35 mouse cellular contexts compared by ENCODE assay signal in genomic region chr17:48118570-48118969, GRCm38 (mm10). TPM values are rescaled to one million over a fixed set of nuclear protein-coding genes. Genes with fewer than 3 reads are reported as not detected.
DNase-seq lines count a peak whose midpoint lies in the region; ATAC-seq and TF ChIP-seq lines count a peak whose summit lies in the region.
"Had no signal": no experiment of that assay in that cellular context is flagged by ENCODE, and none has a peak within 500 bp of the region (broad histone marks: within the 10 kb centered on the region; RNA-seq: fewer than 3 reads in every experiment).

No protein-coding gene starts in this region.

- no peak for TF ChIP-seq CTCF in heart, adult 2 months (IDR thresholded peaks at IDR 0.05)
- TF ChIP-seq CTCF in bone marrow, adult 2 months (IDR thresholded peaks at IDR 0.05; ENCODE audit: control insufficient read depth, insufficient read depth, low read length), result no peak

- intact Hi-C loops in heart, adult 2 months (cut with DNase I), result no loop called here

- no peaks in the 10 kb centered on the region for H3K79me2 ChIP-seq in heart, adult 2 months (replicated peaks; ENCODE audit: control insufficient read depth, insufficient read depth, low read length)

- no peak for TF ChIP-seq EP300 in heart, adult 2 months (IDR thresholded peaks at IDR 0.05; ENCODE audit: insufficient read depth, low read depth, low read length)

- peak; percentile 71 for DNase-seq in heart, adult 11 months
- DNase-seq in heart, adult 2 months, result no peak
- peak; percentile 83 for DNase-seq in 416B (ENCODE audit: low read depth)
- no peak for DNase-seq in kidney, adult 9 months
- no peak for DNase-seq in frontal cortex, postnatal 14 days (ENCODE audit: low spot score in 2 of 2)
- DNase-seq in heart, adult 9 months (ENCODE audit: low spot score in 2 of 2), result no peak
- DNase-seq: adrenal gland, adult 8-10 months; cerebellum, adult 8-10 months; cerebellum, postnatal 36 days; gastrocnemius, postnatal 14 days; heart, postnatal 36 days; kidney, adult 8-10 months; kidney, postnatal 14 days; thymus, adult 18-20 months; thymus, postnatal 36 days had no signal

- H3K4me1 ChIP-seq in heart, adult 2 months (ENCODE audit: control insufficient read depth, insufficient read depth, low read length), result no peaks in the 10 kb centered on the region
- H3K4me1 ChIP-seq in bone marrow, adult 2 months (ENCODE audit: control insufficient read depth, insufficient read depth, low read length), result peaks cover 10% of the 10 kb centered on the region
- H3K4me1 ChIP-seq: heart, embryonic 15.5 days; intestine, embryonic 15.5 days; neural tube, embryonic 15.5 days; stomach, embryonic 15.5 days had no signal

- no peak overlapping the region for H3K27ac ChIP-seq in heart, adult 2 months
- H3K27ac ChIP-seq in bone marrow, adult 2 months (ENCODE audit: control insufficient read depth, insufficient read depth, low read depth, low read length, poor library complexity), result peak overlapping the region; percentile 40; the same call in 1 of the 2 replicates
- H3K27ac ChIP-seq: heart, embryonic 15.5 days; intestine, embryonic 15.5 days; neural tube, embryonic 15.5 days; stomach, embryonic 15.5 days had no signal

- 57% methylated on average over 1 of the region's 1 CpGs for WGBS in heart, adult 2 months
- 3% methylated on average over 1 of the region's 1 CpGs for WGBS in bone marrow, adult 2 months

- TF ChIP-seq POLR2A in heart, adult 2 months (IDR thresholded peaks at IDR 0.05; ENCODE audit: insufficient read depth, low read depth, low read length), result no peak
- no peak for TF ChIP-seq POLR2A in bone marrow, adult 2 months (IDR thresholded peaks at IDR 0.05; ENCODE audit: borderline replicate concordance, control insufficient read depth, low read depth, low read length)

- no peaks in the 10 kb centered on the region for H3K36me3 ChIP-seq in heart, adult 2 months (ENCODE audit: control insufficient read depth, insufficient read depth, low read length)
- H3K36me3 ChIP-seq: G1E; heart, embryonic 15.5 days; intestine, embryonic 15.5 days; neural tube, embryonic 15.5 days; stomach, embryonic 15.5 days had no signal

- no peaks in the 10 kb centered on the region for H3K27me3 ChIP-seq in heart, adult 2 months (ENCODE audit: control insufficient read depth, insufficient read depth, low read length)
- H3K27me3 ChIP-seq: heart, embryonic 15.5 days; intestine, embryonic 15.5 days; neural tube, embryonic 15.5 days; stomach, embryonic 15.5 days had no signal

- no peak overlapping the region for H3K9ac ChIP-seq in heart, adult 2 months (ENCODE audit: low read depth, low read length)
- H3K9ac ChIP-seq: heart, embryonic 15.5 days; intestine, embryonic 15.5 days; neural tube, embryonic 15.5 days; stomach, embryonic 15.5 days had no signal

- no peak overlapping the region for H3K4me3 ChIP-seq in heart, adult 2 months
- no peak overlapping the region for H3K4me3 ChIP-seq in bone marrow, adult 2 months (replicated peaks; ENCODE audit: control insufficient read depth, low read depth, low read length)
- H3K4me3 ChIP-seq: heart, embryonic 15.5 days; intestine, embryonic 15.5 days; neural tube, embryonic 15.5 days; stomach, embryonic 15.5 days had no signal

- peak; percentile 96 for ATAC-seq in megakaryocyte progenitor cell, adult 5-6 weeks (replicated peaks; ENCODE audit: poor library complexity)
- ATAC-seq: activated CD4-positive, CD25-positive, alpha-beta regulatory T cell, adult 4 months; hindbrain, embryonic 16.5 days; intestine, embryonic 15.5 days; midbrain, embryonic 16.5 days had no signal

RNA-seq across cellular contexts. Expression of gene 9830107B12Rik, which starts 27.5 kb away (rescaled TPM):
- not detected for total RNA-seq in heart, adult 2 months (2021)
- polyA plus RNA-seq in heart, adult 2 months (2012; rRNA removed), result 0.06 and 0.08 TPM in 2 replicates
- polyA plus RNA-seq in bone marrow, adult 2 months (2011; ENCODE audit: insufficient read depth, insufficient read length, low replicate concordance, missing spikeins), result 4.3 and 10.2 TPM in 2 replicates
- 0.62 and 1.1 TPM in 2 replicates for total RNA-seq in megakaryocyte progenitor cell, adult 5-6 weeks (2015)
- 2.3 and 2.4 TPM in 2 replicates for total RNA-seq in megakaryocyte progenitor cell, adult 5-6 weeks (2017)
- total RNA-seq: heart, adult 8-10 months; layer of hippocampus, adult 18-20 months; layer of hippocampus, postnatal 14 days; megakaryocyte-erythroid progenitor cell, adult 5-6 weeks had no signal
- polyA plus RNA-seq: activated CD4-positive, CD25-positive, alpha-beta regulatory T cell, adult 4 months; embryonic facial prominence, embryonic 14.5 days; forebrain, embryonic 14.5 days; G1E; heart, embryonic 15.5 days; hindbrain, embryonic 16.5 days; limb, embryonic 11.5 days; midbrain, embryonic 16.5 days had no signal

RNA-seq across cellular contexts. Expression of gene 1700067P10Rik, which starts 29.5 kb away (rescaled TPM):
- total RNA-seq in heart, adult 2 months (2021), result not detected
- polyA plus RNA-seq in heart, adult 2 months (2012; rRNA removed), result not detected in 2 replicates
- not detected in 2 replicates for polyA plus RNA-seq in bone marrow, adult 2 months (2011; ENCODE audit: insufficient read depth, insufficient read length, low replicate concordance, missing spikeins)
- total RNA-seq in megakaryocyte progenitor cell, adult 5-6 weeks (2015), result not detected in 2 replicates
- not detected in 2 replicates for total RNA-seq in megakaryocyte progenitor cell, adult 5-6 weeks (2017)
- total RNA-seq: adrenal gland, adult 8-10 months; gastrocnemius, postnatal 14 days; heart, adult 8-10 months; heart, postnatal 36 days; layer of hippocampus, adult 18-20 months; layer of hippocampus, postnatal 14 days; left cerebral cortex, adult 8-10 months; megakaryocyte-erythroid progenitor cell, adult 5-6 weeks had no signal
- polyA plus RNA-seq: activated CD4-positive, CD25-positive, alpha-beta regulatory T cell, adult 4 months; embryonic facial prominence, embryonic 14.5 days; forebrain, embryonic 14.5 days; G1E; heart, embryonic 15.5 days; intestine, embryonic 15.5 days; limb, embryonic 11.5 days; liver, embryonic 11.5 days; midbrain, embryonic 16.5 days; neural tube, embryonic 15.5 days; small intestine, adult 2 months; stomach, embryonic 15.5 days had no signal

RNA-seq across cellular contexts. Expression of gene A530064D06Rik, which starts 48.5 kb away (rescaled TPM):
- not detected for total RNA-seq in heart, adult 2 months (2021)
- 0.18 and 0.20 TPM in 2 replicates for polyA plus RNA-seq in heart, adult 2 months (2012; rRNA removed)
- polyA plus RNA-seq in bone marrow, adult 2 months (2011; ENCODE audit: insufficient read depth, insufficient read length, low replicate concordance, missing spikeins), result 3.3 and 8.2 TPM in 2 replicates
- total RNA-seq in megakaryocyte progenitor cell, adult 5-6 weeks (2015), result 1.0 and 2.3 TPM in 2 replicates
- total RNA-seq in megakaryocyte progenitor cell, adult 5-6 weeks (2017), result 2.8 and 3.9 TPM in 2 replicates
- total RNA-seq: gastrocnemius, postnatal 14 days; heart, postnatal 36 days; layer of hippocampus, adult 18-20 months; layer of hippocampus, postnatal 14 days; left cerebral cortex, adult 8-10 months; megakaryocyte-erythroid progenitor cell, adult 5-6 weeks had no signal
- polyA plus RNA-seq: activated CD4-positive, CD25-positive, alpha-beta regulatory T cell, adult 4 months; forebrain, embryonic 14.5 days; G1E; heart, embryonic 15.5 days; hindbrain, embryonic 16.5 days; limb, embryonic 11.5 days; liver, embryonic 11.5 days had no signal

Comparison
In these comparisons a context has a peak if more than half of its experiments do, and no peak if none do; other contexts are left out.
1. DNase-seq: peak in heart, adult 11 months (single experiment) and 416B (single experiment); none in heart, adult 2 months (0 of 2), kidney, adult 9 months (single experiment), frontal cortex, postnatal 14 days (0 of 2) and heart, adult 9 months (0 of 2).